Mouse (Mus musculus) left cerebral cortex, adult 18-20 months (tissue): ENCODE data around the gene Snca. TPM values are rescaled to one million over a fixed set of nuclear protein-coding genes. Genes with fewer than 3 reads are reported as not detected.
A peak's percentile ranks its signal among the peaks of the same experiment; 100 is the strongest.
"Not testable (repeated sequence)": the region's sequence is repeated elsewhere in the genome, so short reads cannot be mapped to it uniquely, and the experiment has no call there.

Experiments
- DNase-seq, 2 experiments: peaks; one replicate each; pipeline ENCODE4 v3.0.0; 2021 to 2022; ENCODE audit warnings: low spot score in 2 of 2, mixed read lengths in 1 of 2
- total RNA-seq, 2 experiments: library from RNA; stranded (reverse); gene quantifications; 2 replicates each; pipeline ENCODE4 v1.2.3; 2021

The Snca gene
- total RNA-seq, 2 experiments from 2014 or later = 291 to 318 TPM

DNA sequence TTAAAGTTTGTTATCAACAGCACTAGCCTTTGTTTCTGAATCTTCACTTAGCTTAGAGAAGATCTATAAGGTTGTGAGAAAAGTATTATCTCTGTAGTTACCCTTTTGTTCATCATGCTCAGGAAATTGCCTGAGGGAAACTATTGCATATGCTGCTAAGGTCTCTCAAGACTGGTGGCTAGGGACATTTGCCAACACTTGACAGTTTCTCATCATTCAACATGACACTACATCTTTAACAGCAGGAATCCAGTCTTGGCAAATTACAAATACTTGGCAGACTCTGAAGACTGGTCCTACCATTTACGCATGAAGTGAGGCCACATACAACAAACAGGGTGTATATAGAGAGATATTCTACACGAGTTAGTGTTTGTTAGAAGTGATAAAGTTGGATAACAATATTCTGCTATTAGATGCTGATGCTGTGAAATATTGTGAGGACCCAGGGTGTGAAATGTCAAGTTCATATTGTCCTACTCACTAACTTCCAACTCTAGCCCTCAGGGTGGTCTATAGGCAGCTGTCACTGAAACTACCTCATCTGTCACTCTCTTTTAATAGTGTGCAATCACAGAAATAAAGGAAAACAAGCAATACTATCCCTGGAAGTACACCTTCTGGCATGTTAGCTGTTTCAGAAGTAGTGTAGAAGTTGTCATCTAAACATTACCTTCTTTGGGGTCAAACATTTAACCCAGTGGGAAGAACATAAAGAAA, 105.4 kb downstream of the Snca start:
- no peak for DNase-seq

GRCm38 (mm10) chr6:60717566-60717965, 112.1 kb downstream of the Snca start:
- peak; percentile 24 to 29 for DNase-seq

DNA sequence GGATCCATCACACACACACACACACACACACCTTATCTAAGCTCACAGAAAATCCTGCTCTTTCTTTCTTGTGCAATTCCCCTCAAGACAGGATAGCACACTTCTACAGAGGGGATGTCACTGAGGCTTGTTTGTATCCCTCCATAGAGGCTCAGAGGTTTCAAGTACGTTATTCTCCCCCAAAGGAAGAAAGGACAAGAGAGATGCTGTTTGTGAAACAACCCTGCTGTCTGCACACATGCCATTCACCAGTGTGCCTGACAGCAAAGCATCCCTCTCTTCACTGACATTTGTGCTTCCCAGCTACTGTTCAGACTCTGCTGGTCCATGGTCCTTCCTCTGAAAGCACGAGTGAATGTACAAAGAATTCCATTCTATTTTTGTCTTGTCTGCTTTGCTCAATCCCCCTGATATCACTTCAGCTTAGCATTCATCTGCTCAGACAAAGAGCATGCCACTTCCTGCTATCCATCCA, 119.6 kb downstream of the Snca start:
- DNase-seq = no peak

DNA sequence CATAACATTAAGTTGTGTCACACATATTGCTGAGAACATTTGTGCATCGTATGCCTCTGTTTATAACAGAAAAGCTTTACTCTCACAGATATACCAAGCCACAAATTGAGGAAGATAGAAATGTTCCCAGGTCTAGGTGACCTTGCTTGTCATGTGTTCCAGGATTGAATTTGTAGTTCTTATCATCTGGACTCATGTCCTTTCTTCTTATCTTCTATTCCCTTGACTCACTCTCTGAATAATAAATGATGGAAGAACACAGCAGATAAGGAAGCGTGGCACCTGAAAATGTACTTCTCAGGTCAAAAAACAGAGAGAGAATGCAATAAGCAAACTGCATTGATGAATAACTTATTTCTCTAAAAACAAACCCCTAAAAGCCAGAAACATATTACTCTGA, 131.6 kb downstream of the Snca start:
- DNase-seq = no peak

- DNase-seq = not testable (repeated sequence)
Measured at GRCm38 (mm10) chr6:60687048-60687447, 142.6 kb downstream of the Snca start.

- DNase-seq = peak; percentile 2 to 34
Measured at GRCm38 (mm10) chr6:60682233-60682632, 147.4 kb downstream of the Snca start.

Other genes with a start within 250 kb of the Snca start
- gene Mmrn1, start 95.1 kb upstream of the Snca start, total RNA-seq = not detected